Mouse (Mus musculus) testis, postnatal 14 days (tissue): ENCODE data around the gene Tmem251.

Source experiments
- DNase-seq: peaks from one replicate; pipeline ENCODE4 v3.0.0; 2021; ENCODE audit warnings: low spot score

The Tmem251 gene

GRCm38 (mm10) chr12:102743589-102744574, at the start of gene Tmem251, which contains the start of gene Moap1:
TSS of gene Tmem251 (plus strand) at chr12:102743762.
TSS of gene Moap1 (minus strand) at chr12:102743661.
- DNase-seq = peak; percentile 90

GRCm38 (mm10) chr12:102695369-102696239, 48.0 kb upstream of the Tmem251 start:
- DNase-seq = no peak

- DNase-seq = peak; percentile 64
Measured at GRCm38 (mm10) chr12:102696635-102697354, 46.8 kb upstream of the Tmem251 start.

DNA sequence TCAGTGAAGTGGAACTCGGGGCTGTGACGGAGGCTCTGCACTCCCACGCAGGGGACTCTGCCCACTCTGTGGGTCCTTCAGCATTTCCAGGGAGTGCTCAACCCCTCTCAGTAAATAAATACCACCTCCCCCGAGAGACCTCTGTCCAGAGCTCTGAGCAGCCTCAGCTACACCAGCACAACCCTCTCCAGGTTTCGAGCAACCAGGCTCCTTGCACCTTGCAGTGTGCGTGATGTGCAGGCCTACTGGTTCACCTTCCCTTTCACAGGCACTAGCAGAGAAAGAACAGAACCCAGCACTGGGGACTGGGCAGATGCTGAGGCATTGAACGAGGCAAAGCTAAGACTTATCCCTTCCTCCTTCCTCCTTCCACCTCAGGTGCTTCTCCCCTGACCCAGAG, 46.2 kb upstream of the Tmem251 start:
- no peak for DNase-seq

GRCm38 (mm10) chr12:102698089-102698684, 45.4 kb upstream of the Tmem251 start:
- DNase-seq = no peak

DNA sequence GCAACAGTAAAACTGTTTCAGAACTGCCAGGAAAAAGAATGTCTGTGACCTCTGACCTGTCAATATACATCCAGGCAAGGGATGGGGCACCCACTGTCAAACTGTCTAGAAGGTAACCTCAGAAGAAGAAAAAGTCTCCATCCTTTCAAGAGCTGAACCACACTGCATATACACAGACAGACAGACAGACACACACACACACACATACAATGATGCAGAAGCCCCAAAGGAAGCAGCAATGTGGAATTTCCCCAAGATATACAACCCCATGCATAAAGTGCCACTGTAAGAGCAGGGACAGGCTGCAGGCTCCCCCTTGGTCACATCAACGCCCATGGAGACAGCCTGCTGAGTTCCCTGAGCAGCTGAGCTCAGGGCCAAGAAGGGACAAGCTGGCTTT, 44.4 kb upstream of the Tmem251 start:
- DNase-seq = no peak

DNA sequence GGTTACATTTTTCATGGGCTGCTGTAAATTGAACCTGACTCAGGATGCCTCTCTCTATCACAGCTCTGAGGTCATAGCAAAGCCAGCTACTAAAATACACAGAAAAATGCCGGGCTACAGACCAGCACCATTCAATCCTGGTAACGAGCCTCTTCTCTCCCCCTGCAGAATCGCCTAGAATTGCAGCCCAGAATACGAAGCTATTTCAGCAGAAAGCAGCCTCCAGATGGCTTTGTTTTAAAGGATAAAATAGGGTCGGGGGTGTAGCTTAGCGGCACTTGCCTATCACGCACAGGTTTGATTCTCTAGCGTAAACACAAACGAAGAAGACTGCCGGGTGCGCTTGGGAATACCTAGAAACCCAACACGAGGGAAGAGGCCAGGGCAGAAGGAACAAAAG, 43.1 kb upstream of the Tmem251 start:
- DNase-seq = no peak

DNA sequence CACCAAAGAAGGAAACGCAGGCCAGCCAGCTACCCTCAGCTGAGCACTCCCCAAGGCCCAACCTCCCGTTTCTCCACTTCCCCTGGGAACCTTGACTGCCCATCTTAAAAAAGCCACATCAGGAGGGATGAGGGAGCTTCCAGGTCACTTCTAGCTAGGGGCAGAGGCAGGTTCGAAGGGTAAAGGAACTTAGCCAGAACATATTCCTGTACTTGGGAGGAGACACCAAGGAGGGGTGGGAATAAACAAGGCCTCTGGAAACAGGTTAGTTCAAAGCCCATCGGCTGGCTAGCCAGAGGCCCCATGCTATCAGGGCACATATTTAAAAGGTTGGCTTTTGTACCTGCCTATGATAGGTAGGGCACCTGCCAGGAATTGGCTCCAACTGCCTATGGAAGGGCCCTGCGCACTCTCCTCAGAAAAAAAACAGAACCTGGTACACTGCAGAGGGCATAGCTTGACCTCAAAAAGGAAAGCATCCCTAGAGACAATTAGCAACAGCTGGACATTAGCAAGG, 41.8 kb upstream of the Tmem251 start:
- no peak for DNase-seq

- peak; percentile 68 for DNase-seq
Measured at GRCm38 (mm10) chr12:102702356-102703110, 41.0 kb upstream of the Tmem251 start.

DNA sequence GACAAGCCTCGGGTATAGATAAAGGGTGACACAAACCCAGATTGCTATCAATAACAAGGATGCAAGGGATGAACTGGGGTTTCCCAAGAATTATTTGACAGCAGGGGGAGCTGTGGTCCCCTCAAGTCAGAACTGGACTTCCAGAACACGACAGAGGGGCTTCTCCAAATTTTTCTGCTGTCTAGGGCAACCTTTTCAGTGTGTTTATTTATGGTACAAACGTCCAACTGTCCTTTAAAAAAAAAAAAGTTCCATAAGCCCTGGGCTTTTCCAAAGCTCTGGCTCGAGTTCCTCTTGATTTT, 40.5 kb upstream of the Tmem251 start:
- DNase-seq = no peak

- no peak for DNase-seq
Measured at GRCm38 (mm10) chr12:102703441-102703840, 40.1 kb upstream of the Tmem251 start.

GRCm38 (mm10) chr12:102703921-102704408, 39.6 kb upstream of the Tmem251 start:
- no peak for DNase-seq

GRCm38 (mm10) chr12:102704457-102705198, 38.9 kb upstream of the Tmem251 start, which contains the start of gene Itpk1:
TSS of gene Itpk1 (minus strand) at chr12:102704930.
- DNase-seq = peak; percentile 48

DNA sequence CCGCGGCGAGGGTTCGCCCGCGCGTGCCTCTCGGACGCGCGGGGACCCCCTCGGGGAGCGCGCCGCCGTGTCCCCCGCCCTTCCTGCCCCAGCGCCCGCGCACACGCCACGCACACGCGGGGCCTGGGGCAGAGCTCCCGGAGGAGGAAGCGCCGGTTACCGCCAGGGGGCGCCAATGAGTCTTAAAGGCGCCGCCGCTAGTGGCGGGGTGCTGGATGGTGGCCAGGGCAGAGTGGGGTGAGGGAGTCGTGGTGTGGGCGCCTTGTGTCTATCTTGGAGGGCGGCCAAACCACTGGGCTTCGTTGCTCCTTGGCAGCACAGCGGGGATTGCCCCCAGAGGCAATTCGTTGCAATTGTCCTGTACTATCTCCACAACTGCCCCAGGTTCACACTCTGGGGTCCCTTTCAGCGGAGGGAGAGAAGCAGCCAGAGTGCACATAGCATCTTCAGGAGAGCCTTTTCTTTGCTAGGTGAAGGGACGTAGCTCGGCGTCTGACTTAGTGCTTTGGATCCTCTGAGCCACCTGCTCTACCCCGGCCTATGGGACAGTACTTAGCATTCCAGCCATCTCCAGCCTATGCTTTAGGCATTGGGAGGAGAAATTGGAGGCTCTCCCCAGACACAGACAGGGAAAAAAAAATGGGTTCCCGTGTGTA, 38.2 kb upstream of the Tmem251 start:
- peak; percentile 86 for DNase-seq

DNA sequence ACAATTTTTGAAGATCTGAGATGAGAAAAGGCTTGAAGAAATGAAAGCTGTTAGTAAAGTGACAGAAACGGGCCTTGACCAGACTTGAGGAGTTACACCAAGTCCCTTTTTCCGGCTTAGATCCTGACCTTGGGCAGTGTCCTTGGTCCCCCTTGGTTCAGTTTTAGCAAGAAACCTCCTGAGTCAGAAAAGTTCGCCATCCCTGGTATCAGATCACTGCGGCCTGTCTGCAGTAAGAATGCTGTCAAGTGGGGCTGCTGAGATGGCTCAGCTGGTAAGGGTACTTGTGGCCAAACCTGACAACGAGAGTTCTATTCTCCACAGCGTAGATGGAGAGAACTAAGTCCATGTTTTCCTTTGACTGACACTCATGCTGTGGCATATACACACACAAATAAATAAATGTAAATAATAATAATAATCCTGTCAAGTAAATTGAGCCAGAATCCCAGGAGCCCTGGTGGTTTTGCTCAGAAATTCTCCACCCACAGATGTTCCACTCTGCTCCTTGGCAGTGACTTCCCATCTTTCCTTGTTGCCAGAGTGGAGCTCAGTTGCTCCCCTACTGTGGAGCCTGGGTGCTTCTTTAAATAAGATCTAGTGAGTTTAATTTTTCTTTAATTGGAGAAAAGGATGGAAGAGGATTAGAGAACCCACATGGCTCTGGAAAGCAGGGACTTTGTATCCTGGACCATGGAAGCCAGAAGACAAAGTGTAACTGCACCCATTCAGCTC, 37.5 kb upstream of the Tmem251 start:
- DNase-seq = no peak

- no peak for DNase-seq
Measured at GRCm38 (mm10) chr12:102706833-102707463, 36.6 kb upstream of the Tmem251 start.

DNA sequence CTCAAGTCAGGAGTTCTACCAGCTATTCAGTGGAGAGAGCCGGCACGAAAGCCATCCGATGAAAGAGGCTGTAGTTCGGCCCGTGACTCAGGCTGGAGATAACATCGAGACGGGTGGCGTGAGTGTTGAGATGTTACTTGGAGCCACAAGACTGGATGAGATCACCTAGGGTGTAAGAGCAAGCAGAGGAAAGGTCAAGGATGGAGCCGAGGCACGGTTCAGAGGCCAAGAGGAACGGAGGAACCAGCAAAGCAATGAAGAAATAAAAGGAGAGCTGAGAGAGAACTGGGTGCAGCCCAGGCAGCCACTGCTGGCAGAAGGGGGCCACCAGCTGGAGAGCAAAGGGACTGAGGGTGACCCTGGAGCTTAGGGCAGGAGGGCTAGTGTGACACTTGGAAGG, 35.3 kb upstream of the Tmem251 start:
- DNase-seq = no peak

DNA sequence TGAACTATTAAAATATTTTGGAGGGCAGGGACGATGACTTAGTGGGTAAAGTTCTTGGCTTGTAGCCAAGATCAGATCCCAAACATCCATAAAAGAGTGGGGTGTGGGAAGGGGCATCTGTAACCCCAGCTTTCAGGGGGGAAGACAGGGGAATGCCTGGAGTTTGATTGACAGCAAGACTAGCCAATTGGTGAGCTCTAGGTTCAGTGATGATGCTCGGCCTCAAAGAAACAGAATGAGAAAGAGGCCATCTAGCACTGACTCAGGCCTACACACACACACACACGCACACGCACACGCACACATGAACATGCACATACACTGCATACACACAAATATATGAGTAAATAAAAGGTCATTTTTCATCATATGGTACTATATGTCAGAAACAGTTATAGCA, 33.7 kb upstream of the Tmem251 start:
- DNase-seq = no peak
